Mouse (Mus musculus): ENCODE measurements around the gene Gm21996. TPM values are rescaled to one million over a fixed set of nuclear protein-coding genes. Genes with fewer than 3 reads are reported as not detected.
"Not testable (repeated sequence)": the region's sequence is repeated elsewhere in the genome, so short reads cannot be mapped to it uniquely, and the experiment has no call there.

Gm21996 gene
- total RNA-seq (2021) = not detected
- long read RNA-seq, experiment 1 = 0 reads
- long read RNA-seq, experiment 2 = 0 reads

GRCm38 (mm10) chrY:89745432-89745831 is at the start of gene Gm21996:
Gm21996 (minus strand) TSS chrY:89745532.
- intact Hi-C loops (cut with DNase I; ENCODE audit: low total_unique reads); DNase-seq: not testable (repeated sequence)
